Mouse (Mus musculus): ENCODE measurements at regions not wholly inside any gene's neighbourhood (a gene's known extent, or its start where the extent isn't known, plus 50 kb on each side); places are given as distances from the start of the nearest gene placed in this dataset.
"Not testable (repeated sequence)": the region's sequence is repeated elsewhere in the genome, so short reads cannot be mapped to it uniquely, and the experiment has no call there.

DNA sequence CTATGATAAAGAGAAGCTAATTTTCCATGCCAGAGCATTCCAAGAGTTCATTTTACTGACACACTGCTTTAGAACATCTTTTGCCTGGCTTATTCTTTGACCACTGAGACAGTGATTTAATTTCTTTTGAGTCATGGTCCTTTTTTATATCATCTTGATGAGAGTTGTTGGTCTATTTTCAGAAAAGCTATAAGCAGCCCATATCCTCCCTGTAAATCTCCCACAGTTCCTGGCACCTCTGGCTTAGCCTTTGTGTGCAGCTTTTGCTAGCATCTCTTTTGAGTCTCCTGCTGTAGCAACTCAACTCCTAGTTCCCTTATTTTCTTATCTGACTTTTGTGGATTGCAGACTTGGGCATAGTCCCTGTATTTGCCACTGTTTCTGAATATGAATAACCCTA lies 207.5 kb upstream of the 4931417E11Rik start:
- no peak for DNase-seq (ENCODE audit: low read depth)

GRCm38 (mm10) chr6:73669401-73669800 lies 199.9 kb upstream of the 4931417E11Rik start:
- no peak for DNase-seq (ENCODE audit: low read depth)

- no peak for DNase-seq (ENCODE audit: low read depth)
These were observed 189.5 kb upstream of the 4931417E11Rik start for GRCm38 (mm10) chr6:73658988-73659387.

DNA sequence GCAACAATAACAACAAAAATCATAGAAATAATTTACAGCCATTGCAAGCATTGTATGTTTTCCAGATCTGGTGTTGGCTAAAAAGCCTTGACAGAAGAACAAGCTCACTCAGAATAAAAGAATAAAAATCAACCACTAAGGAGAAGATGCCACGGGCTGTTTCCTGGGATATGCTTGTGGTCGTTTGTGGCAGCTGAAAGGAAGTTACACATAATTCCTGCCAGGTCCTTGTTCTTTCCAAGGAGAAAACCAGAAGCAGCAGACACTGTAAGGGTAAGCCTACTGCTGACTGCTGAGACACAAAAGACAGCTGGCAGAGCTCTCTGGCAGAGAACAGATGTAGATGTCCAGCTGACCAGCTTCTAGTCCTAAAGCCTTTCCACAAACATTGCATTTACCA lies 175.9 kb upstream of the 4931417E11Rik start:
- no peak for DNase-seq (ENCODE audit: low read depth)

DNA sequence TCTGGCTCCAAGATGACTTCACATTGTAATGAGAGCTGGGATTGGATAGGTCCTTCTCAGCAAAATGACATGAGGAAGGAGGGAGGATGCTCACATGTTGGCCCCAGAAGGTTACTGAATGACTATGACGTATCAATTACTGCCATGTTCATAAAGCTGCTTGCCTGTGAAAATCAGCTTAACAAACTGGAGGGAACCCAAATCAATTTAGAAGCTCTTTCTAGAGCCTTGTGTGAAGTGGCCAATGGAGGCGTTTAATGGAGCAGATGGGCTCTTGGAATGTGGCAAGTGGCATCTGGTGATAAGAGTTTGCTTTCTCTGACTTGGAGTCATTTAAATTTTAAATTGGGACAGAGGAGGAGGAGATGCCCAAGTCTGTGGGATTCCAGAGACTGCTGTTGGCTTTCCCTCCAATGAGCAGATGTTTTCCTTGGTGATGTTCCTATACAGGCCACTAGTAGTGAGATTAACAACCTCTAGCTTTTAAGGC lies 175.4 kb upstream of the 4931417E11Rik start:
- no peak for DNase-seq (ENCODE audit: low read depth)

- DNase-seq (ENCODE audit: low read depth) = no peak
These were observed 159.1 kb upstream of the 4931417E11Rik start for GRCm38 (mm10) chr6:73628600-73628999.

GRCm38 (mm10) chr6:73626451-73626850 lies 157.0 kb upstream of the 4931417E11Rik start:
- no peak for DNase-seq (ENCODE audit: low read depth)

DNA sequence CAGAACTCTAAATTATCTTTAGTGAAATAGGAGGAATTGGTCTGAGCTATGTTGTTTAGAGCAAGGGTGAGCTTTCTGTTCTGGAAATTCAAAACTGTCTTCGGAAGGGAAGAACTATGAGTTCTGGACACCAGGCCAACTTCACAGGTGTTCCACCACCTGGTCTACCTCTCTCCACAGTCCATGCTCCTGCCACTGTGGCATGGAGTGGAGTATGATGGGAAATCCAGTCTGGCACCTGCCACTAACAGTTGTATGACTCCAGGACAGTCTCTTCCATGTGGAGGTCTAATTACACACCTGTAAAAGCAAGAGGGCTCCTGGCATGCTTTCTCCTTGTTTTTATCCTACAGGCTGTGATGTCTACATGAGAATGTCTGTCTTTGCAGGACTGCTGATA lies 154.7 kb upstream of the 4931417E11Rik start:
- DNase-seq (ENCODE audit: low read depth) = no peak

DNA sequence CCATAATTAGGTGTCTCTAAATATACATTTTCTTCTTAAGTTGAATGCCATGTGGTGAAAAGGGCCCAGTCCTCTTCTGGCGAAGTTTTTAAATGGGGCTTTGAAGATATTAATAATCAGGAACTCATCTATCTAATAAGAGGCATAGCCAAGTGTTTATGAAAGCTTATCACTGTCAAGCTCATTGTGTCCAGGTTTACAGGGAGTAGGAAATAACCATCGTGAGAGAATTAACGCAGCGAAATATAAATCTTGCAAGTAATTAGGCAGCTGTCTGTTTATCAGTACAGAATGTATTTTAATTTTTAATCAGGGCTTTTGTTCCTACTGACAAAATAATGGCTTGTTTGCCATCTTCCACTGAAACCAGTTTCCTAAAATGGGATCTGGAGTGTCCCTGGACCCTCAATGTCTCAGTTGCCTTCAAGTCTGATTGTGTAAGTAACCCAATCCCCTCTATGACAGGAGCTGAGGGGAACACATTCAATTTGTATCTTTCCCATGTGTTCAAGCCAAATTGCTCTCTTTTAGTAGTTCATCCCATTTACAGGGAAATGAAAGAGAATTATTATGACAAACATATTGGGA lies 152.5 kb upstream of the 4931417E11Rik start:
- no peak for DNase-seq (ENCODE audit: low read depth)

DNA sequence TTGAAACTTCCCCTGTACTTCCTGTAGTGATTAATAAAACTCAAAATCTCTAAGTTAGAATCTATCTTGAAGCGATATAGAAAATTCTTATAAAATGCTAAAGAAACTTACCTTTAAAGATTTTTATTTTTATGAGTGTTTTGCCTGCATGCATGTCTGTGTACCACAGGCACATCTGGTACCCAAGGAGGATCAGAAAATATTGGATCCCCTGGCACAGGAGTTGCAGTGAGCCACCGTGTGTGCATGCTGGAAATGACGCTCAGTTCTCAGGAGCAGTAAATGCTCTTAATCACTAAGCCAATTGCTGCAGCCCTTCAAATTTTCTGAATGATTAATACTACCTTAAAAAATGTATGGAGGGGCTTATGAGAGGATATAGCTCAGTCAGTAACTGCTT lies 142.8 kb upstream of the 4931417E11Rik start:
- DNase-seq (ENCODE audit: low read depth) = no peak

GRCm38 (mm10) chr6:73611839-73612238 lies 142.4 kb upstream of the 4931417E11Rik start:
- DNase-seq (ENCODE audit: low read depth) = no peak

DNA sequence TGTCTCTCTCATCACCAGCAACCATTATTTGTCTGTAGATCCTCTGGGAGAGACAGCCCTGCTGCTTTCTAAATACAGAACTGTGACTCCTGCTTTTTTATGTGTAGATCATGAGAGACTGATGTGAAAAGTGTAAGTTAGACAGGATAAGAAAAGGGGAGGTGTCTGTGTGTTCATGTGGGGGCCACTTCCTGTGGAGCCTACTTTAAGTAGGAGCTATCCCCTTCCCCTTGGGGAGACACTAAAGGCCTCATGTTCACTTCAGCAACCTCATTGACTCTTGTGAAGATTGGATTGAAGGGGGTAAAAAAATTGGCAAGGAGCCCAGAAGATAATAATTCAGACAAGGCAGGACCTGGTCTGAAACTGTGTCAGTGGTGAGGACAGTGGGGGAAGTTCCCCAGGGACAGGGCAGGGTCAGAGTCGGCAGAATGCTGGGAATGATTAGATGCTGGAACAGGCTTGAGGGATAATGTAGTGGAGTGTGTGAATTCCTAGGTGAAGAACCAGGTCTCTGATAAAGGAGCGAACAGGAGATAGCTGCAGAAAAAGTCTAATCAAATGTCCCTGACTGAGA lies 140.7 kb upstream of the 4931417E11Rik start:
- no peak for DNase-seq (ENCODE audit: low read depth)

DNA sequence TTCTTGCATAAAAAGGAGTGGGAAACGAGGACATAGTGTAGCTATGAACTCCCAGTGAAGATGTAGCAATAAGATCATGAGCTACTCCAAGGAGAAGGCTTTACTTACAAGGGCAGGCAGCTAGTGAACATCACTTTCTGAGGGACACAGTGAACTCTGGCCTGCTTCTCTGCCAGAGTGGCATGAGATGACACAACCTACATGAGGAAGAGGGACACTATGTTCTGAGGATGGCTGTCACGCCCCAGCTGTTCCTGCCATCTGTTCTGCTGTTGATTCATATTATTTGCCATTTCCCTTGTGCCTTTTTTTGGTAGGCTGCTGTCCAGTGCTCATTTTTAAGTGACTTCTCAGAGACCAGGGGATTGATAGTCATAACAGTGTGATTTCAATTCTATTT lies 118.2 kb upstream of the 4931417E11Rik start:
- DNase-seq (ENCODE audit: low read depth) = no peak

DNA sequence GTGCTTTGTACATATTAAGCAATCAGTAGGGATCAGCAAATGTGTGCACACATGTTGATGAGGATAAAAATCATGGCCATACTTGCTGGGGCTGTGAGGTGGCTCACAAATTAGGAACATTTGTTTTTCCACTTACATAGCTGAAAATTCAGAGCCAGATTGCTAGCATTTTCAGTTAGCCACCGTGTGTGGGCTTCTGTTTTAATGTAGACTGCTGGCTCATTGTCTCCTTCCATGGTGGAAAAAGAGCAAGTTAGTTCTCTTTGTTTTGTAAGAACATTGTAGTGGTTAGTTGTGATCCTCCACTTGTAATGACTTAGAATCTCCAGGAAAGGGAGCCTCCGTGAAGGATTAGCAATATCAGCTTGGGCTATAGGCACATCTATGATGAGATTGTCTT lies 107.2 kb upstream of the 4931417E11Rik start:
- no peak for DNase-seq (ENCODE audit: low read depth)

DNA sequence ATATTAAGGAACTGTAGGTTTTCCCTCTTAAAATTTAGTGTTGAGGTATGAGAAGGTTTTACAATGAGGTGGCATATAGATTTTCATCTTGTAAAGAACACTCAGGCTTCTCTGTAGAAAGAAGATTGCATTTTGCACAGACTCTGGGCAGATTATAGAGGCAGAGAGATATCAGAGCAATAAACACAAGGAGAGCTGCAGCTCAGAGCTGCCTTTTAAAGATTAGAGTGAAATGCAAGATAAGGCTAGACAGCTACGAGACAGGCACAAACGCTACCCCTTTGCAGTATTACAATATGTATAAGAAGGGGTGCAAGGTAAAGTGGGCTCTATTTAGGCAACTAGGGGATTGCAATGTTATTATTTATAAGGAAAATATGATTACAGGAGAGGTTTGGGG lies 90.5 kb upstream of the 4931417E11Rik start:
- no peak for DNase-seq (ENCODE audit: low read depth)

GRCm38 (mm10) chr6:73530559-73530958 lies 61.1 kb upstream of the 4931417E11Rik start:
- no peak for DNase-seq (ENCODE audit: low read depth)

DNA sequence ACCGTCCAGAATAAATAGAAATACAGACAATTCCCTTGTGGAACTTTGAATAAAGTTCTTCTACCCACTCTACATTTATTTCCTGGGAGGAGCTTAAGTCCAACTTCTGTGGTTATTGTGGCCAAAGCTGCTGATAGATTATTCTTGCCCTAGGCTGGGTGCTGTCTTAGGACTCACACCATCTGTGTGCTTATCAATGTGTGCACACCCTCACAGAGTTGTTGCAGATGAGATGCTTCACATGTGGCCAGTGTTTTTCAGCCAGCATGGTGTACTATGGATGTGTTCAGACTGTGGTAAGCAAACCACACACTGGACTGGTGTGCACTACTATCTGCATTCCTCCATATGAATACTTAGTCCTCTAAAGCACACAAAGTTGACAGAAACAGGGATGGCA lies 60.6 kb upstream of the 4931417E11Rik start:
- DNase-seq (ENCODE audit: low read depth) = peak; percentile 7

- DNase-seq (ENCODE audit: low read depth) = peak; percentile 45
These were observed 54.2 kb upstream of the 4931417E11Rik start for GRCm38 (mm10) chr6:73523658-73524057.

DNA sequence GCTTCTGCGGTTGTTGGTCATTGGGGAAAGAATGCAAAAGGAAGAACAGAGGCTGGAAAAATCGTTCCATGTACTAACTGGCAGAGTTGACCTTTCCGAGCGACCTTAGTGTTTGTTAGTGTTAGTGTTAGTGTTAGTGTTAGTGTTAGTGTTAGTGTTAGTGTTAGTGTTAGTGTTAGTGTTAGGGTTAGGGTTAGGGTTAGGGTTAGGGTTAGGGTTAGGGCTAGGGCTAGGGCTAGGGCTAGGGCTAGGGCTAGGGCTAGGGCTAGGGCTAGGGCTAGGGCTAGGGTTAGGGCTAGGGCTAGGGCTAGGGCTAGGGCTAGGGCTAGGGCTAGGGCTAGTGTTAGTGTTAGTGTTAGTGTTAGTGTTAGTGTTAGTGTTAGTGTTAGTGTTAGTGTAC lies 50.4 kb upstream of the 4931417E11Rik start:
- DNase-seq (ENCODE audit: low read depth) = not testable (repeated sequence)
